Mouse (Mus musculus) liver, embryonic 14.5 days (tissue): ENCODE measurements around the gene Arl15. TPM values are rescaled to one million over a fixed set of nuclear protein-coding genes. Genes with fewer than 3 reads are reported as not detected.

Experiments used
- ATAC-seq: fragments of 200-750 bp; cut with Nextera tagmentation; 2 replicates; pipeline ENCODE4 v1.8.0; 2017; ENCODE audit warnings: moderate number of reproducible peaks, mild to moderate bottlenecking, moderate library complexity; ENCODE audit not compliant: insufficient read depth
- DNase-seq, 3 experiments: peaks; one replicate each; pipeline ENCODE4 v3.0.0-alpha.2; 2012 to 2013; ENCODE audit warnings: low read depth in 3 of 3, low spot score in 3 of 3
- H3K27ac ChIP-seq: fragments of 300-500 bp; sonication (generic); 2 replicates; pipeline ENCODE4 v1.5.1; 2014; ENCODE audit warnings: moderate library complexity, mild to moderate bottlenecking, control low read depth, inconsistent platforms
- H3K27me3 ChIP-seq: fragments of 300-500 bp; sonication (generic); 2 replicates; pipeline ENCODE4 v1.6.1; 2014; ENCODE audit warnings: mild to moderate bottlenecking, low read length, moderate library complexity; ENCODE audit not compliant: control insufficient read depth, insufficient read depth
- H3K36me3 ChIP-seq: fragments of 300-500 bp; sonication (generic); replicated peaks from 2 replicates; pipeline ENCODE4 v1.6.1; 2014; ENCODE audit warnings: low read depth; ENCODE audit not compliant: control insufficient read depth, insufficient read depth
- H3K4me1 ChIP-seq, 2 experiments: fragments of 200-500 bp in 1 of 2; fragments of 300-500 bp in 1 of 2; sonication (generic) in 1 of 2; replicated peaks; 2 replicates each; pipeline ENCODE4 v1.6.1; 2012 to 2014; ENCODE audit warnings: antibody characterized with exemption in 1 of 2, inconsistent platforms in 1 of 2, low read length in 1 of 2; ENCODE audit not compliant: control insufficient read depth in 2 of 2, insufficient read depth in 2 of 2
- H3K4me2 ChIP-seq: fragments of 300-500 bp; sonication (generic); 2 replicates; pipeline ENCODE4 v1.6.1; 2014; ENCODE audit warnings: low read depth, mild to moderate bottlenecking, control low read depth, moderate library complexity
- H3K4me3 ChIP-seq, 2 experiments: fragments of 200-500 bp in 1 of 2; fragments of 300-500 bp in 1 of 2; sonication (generic) in 1 of 2; 2 replicates each; pipeline ENCODE4 v1.5.1; 2012 to 2014; ENCODE audit warnings: low read depth in 2 of 2, low read length in 2 of 2, mild to moderate bottlenecking in 2 of 2, control low read depth in 1 of 2, inconsistent platforms in 1 of 2, moderate library complexity in 1 of 2; ENCODE audit not compliant: insufficient read depth in 1 of 2
- H3K9ac ChIP-seq: fragments of 300-500 bp; sonication (generic); replicated peaks from 2 replicates; pipeline ENCODE4 v1.6.1; 2014; ENCODE audit warnings: mild to moderate bottlenecking, control low read depth, moderate library complexity
- H3K9me3 ChIP-seq: fragments of 300-500 bp; sonication (generic); 2 replicates; pipeline ENCODE4 v1.6.1; 2016; ENCODE audit warnings: low read length, mixed read lengths; ENCODE audit not compliant: control insufficient read depth
- CTCF ChIP-seq: IDR thresholded peaks from 2 replicates; pipeline ENCODE4 v1.5.1; 2016; ENCODE audit warnings: antibody characterized with exemption, low read depth, control low read depth
- EP300 ChIP-seq: IDR thresholded peaks from 2 replicates; pipeline ENCODE4 v1.6.1; 2016; ENCODE audit warnings: antibody characterized with exemption, low read depth
- WGBS: fragments of 180-500 bp; shearing (Covaris S2); extraction: QIAGEN DNeasy Blood & Tissue Kit; methylation state at CpG from one replicate; pipeline ENCODE4 v1.1.7; 2014; ENCODE audit not compliant: insufficient replicate concordance; 5-methylcytosine and 5-hydroxymethylcytosine counted together
- polyA plus RNA-seq, 2 experiments: library from polyadenylated mRNA; depleted of rRNA in 1 of 2; stranded (reverse) in 1 of 2; unstranded in 1 of 2; fragments of >200 nt; fragmentation: Nextera tagmentation in 1 of 2; extraction: Ambion mirVana in 1 of 2; gene quantifications; 2 replicates each; pipeline versions ENCODE4 v1.2.1 to v1.2.3; 2012 to 2014

The Arl15 gene
- polyA plus RNA-seq, 2 experiments: 2.0 to 2.6 TPM

DNA sequence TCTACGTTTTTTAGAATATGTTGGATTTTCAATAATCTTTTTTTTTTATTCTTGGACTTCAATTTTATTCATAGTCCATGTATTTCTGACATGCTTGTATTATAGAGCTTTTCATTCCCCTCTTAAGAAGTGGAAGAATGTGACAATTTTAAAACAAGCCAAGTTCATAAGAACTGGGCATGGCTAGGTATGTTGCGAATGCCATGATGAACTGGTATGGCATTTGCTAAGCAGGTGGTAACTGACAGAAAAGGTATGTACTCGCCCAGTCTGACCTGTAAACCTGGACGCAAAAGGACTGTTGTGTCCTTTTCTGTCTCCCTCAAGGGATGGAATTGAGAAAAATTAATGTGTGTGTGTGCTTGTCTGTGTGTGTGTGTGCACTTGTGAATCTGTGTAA is 190.2 kb downstream of the Arl15 start:
- Histone ChIP-seq H3K4me2 (no peak overlapping the region), H3K36me3 (no peaks in the 10 kb centered on the region), H3K9ac (no peak overlapping the region), H3K27me3 (no peaks in the 10 kb centered on the region), H3K4me3 (no peak overlapping the region), H3K27ac (no peak overlapping the region), H3K9me3 (no peaks in the 10 kb centered on the region), H3K4me1 (no peaks in the 10 kb centered on the region; a peak in 1 of 4 replicates)
- WGBS: 80% methylated on average over 4 of the region's 4 CpGs
- TF ChIP-seq CTCF (no peak), EP300 (no peak)
- ATAC-seq (no peak), DNase-seq (no peak)

DNA sequence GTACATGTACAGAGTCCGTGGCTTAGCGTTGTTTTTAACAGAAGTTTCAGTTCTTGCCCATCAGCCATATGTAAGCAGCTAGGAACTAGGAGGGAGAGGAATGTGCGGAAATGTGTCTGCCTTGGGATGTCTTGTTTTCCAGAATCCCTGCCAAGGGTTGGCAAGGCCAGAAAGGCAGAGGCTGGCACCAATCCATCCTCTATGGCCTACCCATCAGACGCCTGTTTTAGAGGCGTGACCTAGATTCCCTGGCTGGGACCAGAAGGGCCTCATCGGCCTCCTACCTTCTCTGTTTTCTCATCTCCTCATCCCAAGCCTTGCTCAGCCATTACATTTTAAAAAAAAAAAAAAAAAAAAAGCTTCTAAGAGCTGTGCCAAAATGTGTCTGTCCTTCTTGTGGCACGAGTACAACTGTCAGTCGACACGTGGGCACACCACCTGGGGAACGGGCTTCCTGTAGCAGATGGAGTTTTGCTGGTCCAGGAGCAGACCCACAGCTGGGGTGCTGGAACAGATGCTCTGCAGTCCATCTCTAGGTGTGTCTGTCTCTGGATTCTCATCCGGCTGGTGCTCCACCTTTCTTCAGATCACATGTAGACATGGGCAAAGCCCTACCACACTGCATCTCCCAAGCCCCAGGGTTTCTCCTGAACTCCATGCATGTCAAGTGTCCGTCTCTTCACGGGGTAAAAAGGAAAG is 192.7 kb downstream of the Arl15 start:
- Histone ChIP-seq H3K4me2 (no peak overlapping the region), H3K4me3 (no peak overlapping the region), H3K9me3 (no peaks in the 10 kb centered on the region), H3K27ac (no peak overlapping the region), H3K4me1 (no peaks in the 10 kb centered on the region), H3K9ac (no peak overlapping the region), H3K36me3 (no peaks in the 10 kb centered on the region), H3K27me3 (no peaks in the 10 kb centered on the region)
- WGBS: 75% methylated on average over 13 of the region's 13 CpGs
- ATAC-seq: no peak
- DNase-seq: no peak
- TF ChIP-seq EP300 (no peak), CTCF (no peak)

DNA sequence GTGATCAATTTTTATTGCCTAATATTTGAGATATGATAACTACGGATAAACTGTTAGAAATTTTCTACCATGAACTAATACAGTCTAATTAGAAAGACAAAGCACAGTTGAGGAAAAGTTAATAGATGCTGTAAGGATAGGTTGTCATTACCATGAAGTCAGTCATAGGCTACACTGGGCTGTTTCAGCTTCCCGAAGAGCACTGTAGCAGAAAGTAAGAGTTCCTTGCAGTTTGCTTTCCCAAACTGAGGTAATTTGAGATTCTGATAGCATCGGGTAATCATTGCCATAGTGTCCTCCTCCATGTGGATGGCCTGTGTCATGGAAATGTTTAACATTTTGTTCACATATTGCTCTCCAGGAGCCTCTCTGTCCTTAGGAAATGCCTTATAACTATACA is 195.9 kb downstream of the Arl15 start:
- no peaks in the 10 kb centered on the region for H3K27me3 ChIP-seq
- WGBS: 78% methylated on average over 3 of the region's 3 CpGs
- no peak overlapping the region for H3K4me3 ChIP-seq
- TF ChIP-seq EP300: no peak
- no peak for TF ChIP-seq CTCF
- H3K4me2 ChIP-seq: no peak overlapping the region
- H3K4me1 ChIP-seq: no peaks in the 10 kb centered on the region
- no peak overlapping the region for H3K27ac ChIP-seq
- H3K36me3 ChIP-seq: no peaks in the 10 kb centered on the region
- no peaks in the 10 kb centered on the region for H3K9me3 ChIP-seq
- ATAC-seq (no peak), DNase-seq (no peak)
- no peak overlapping the region for H3K9ac ChIP-seq

DNA sequence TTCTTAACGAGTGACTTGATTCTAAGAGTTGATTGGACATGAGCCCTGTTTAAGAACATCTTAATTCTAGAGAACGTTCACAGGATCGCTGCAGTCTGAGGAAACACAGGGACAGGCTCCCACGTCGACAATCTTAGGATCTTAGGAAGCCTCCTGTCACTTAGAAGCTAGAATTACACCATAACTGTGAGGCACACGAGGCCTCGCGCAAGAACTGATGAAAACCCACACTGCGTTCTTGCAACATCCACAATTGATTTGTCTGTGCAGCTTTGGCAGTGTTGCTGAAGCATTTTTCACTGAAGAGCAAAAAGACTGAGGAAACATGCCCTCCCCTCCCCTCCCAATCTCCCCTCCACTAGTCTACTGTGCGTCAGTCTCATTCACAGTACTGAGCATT is 196.4 kb downstream of the Arl15 start:
- Histone ChIP-seq H3K9me3 (no peaks in the 10 kb centered on the region), H3K4me3 (no peak overlapping the region), H3K9ac (no peak overlapping the region), H3K4me2 (no peak overlapping the region), H3K4me1 (no peaks in the 10 kb centered on the region), H3K27ac (no peak overlapping the region), H3K36me3 (no peaks in the 10 kb centered on the region), H3K27me3 (no peaks in the 10 kb centered on the region)
- ATAC-seq (no peak), DNase-seq (no peak)
- 71% methylated on average over 10 of the region's 10 CpGs for WGBS
- TF ChIP-seq EP300: no peak
- no peak for TF ChIP-seq CTCF

DNA sequence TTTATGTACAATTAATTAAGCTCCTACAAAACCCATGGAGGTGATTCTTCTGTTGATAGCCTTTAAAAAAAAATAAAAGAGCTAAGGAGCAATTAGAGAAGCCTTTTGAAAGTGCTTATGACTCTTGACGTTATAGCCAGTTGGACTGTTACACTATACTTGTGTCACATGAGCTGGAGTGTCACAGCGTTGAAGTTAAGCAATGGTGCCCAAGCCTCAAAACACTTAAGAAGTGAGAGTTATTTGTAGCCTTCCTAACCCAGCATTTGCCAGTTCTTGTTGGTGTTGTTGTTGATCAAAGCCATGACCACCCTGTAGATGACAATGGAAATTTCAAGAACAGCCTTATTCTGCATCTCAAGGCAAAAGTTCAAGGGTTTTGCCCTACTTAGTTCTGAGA is 198.8 kb downstream of the Arl15 start:
- TF ChIP-seq CTCF (no peak), EP300 (no peak)
- Histone ChIP-seq H3K27me3 (no peaks in the 10 kb centered on the region), H3K4me3 (no peak overlapping the region), H3K4me1 (no peaks in the 10 kb centered on the region), H3K9me3 (no peaks in the 10 kb centered on the region), H3K4me2 (no peak overlapping the region), H3K27ac (no peak overlapping the region), H3K9ac (no peak overlapping the region), H3K36me3 (no peaks in the 10 kb centered on the region)
- ATAC-seq: no peak
- 67% methylated on average over 2 of the region's 2 CpGs for WGBS
- no peak for DNase-seq
